Mouse (Mus musculus): ENCODE data around the gene Babam2. TPM values are rescaled to one million over a fixed set of nuclear protein-coding genes. Genes with fewer than 3 reads are reported as not detected.

The Babam2 gene
- total RNA-seq, 2 experiments from 2014 or later, result 22.8 to 23.8 TPM

GRCm38 (mm10) chr5:32132971-32133501 is 435.6 kb downstream of the Babam2 start:
- peak; percentile 78 for DNase-seq

GRCm38 (mm10) chr5:32133549-32134004 is 436.1 kb downstream of the Babam2 start:
- peak; percentile 91 for DNase-seq

GRCm38 (mm10) chr5:32134051-32134732 is 436.7 kb downstream of the Babam2 start:
- DNase-seq, result peak; percentile 45

Small RNA genes lying within 50 kb of the gene (microRNA-seq; reads per million reads assigned to microRNA genes)
- gene Mir3473e (ENCODE audit: borderline replicate concordance in 2 of 2), result 0 reads per million in 2 experiments

Other genes starting within 250 kb of the Babam2 start
- gene Zfp512, start 245.3 kb upstream of the Babam2 start, total RNA-seq (2021), result 10 to 100 TPM in 1 of 2 experiments, 1 to 10 TPM in 1; 9.2 to 10.0 TPM
- not detected for gene 4930548H24Rik, start 211.9 kb upstream of the Babam2 start, total RNA-seq (2021)
- 10 to 100 TPM; 15.7 to 15.8 TPM for gene Gpn1, start 202.9 kb upstream of the Babam2 start, total RNA-seq (2021)
- gene Slc4a1ap, start 170.7 kb upstream of the Babam2 start, total RNA-seq (2021), result 10 to 100 TPM; 17.4 to 18.6 TPM
- gene Supt7l, start 169.9 kb upstream of the Babam2 start, total RNA-seq (2021), result 1 to 10 TPM; 8.0 to 9.4 TPM
- gene Mrpl33, start 100.7 kb upstream of the Babam2 start, total RNA-seq (2021), result 100 to 1,000 TPM; 244 to 251 TPM
- gene Rbks, start 57 bp upstream of the Babam2 start, total RNA-seq (2021), result 1 to 10 TPM; 2.3 to 2.8 TPM